ENCODE assay signal across 27 mouse cellular contexts in the genomic region with DNA sequence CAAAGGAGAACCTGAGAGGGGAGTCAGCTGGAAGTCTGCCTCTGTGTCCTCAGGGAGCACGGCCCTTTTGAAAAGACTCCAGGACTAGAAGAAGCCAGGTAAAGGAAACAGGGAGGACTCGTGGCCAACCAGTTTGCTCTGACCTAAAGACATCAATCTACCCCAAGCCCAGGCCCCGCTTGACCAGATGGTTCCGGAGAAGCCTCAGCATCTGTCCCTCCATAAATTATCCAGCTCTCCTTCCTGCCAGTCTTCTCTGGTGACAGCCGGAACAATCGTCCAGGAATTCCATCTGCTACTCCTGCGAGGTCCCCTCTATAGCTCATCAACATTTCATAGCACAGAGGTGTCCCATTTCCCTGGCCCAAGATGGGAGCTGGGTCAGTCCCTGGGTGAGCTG. TPM values are rescaled to one million over a fixed set of nuclear protein-coding genes. Genes with fewer than 3 reads are reported as not detected.
A peak's percentile ranks its signal among the peaks of the same experiment; 100 is the strongest.
DNase-seq lines count a peak whose midpoint lies in the region; ATAC-seq and TF ChIP-seq lines count a peak whose summit lies in the region.
"Had no signal": no experiment of that assay in that cellular context is flagged by ENCODE, and none has a peak within 500 bp of the region (broad histone marks: within the 10 kb centered on the region; RNA-seq: fewer than 3 reads in every experiment).

No protein-coding gene starts in this region.

- no peak overlapping the region for H3K4me2 ChIP-seq in neural tube, embryonic 15.5 days
- H3K4me2 ChIP-seq in neural tube, embryonic 11.5 days (ENCODE audit: low read depth), result no peak overlapping the region
- H3K4me2 ChIP-seq: embryonic facial prominence, embryonic 13.5 days; heart, embryonic 15.5 days; hindbrain, embryonic 15.5 days; kidney, embryonic 15.5 days; limb, embryonic 13.5 days; liver, embryonic 11.5 days; lung, embryonic 15.5 days; midbrain, embryonic 12.5 days had no signal

- peaks cover 23% of the 10 kb centered on the region for H3K4me1 ChIP-seq in neural tube, embryonic 15.5 days
- H3K4me1 ChIP-seq in neural tube, embryonic 11.5 days (ENCODE audit: control insufficient read depth, insufficient read depth, low read length), result peaks cover 13% of the 10 kb centered on the region

- ATAC-seq in neural tube, embryonic 15.5 days (ENCODE audit: low FRiP score), result no peak
- ATAC-seq in neural tube, embryonic 11.5 days (ENCODE audit: insufficient read depth, low FRiP score, low TSS enrichment), result no peak

- H3K4me3 ChIP-seq in gastrocnemius, adult 2 months, result no peak overlapping the region
- H3K4me3 ChIP-seq in neural tube, embryonic 15.5 days (replicated peaks), result no peak overlapping the region
- no peak overlapping the region for H3K4me3 ChIP-seq in neural tube, embryonic 11.5 days (ENCODE audit: low read depth, low read length)
- H3K4me3 ChIP-seq: embryonic facial prominence, embryonic 13.5 days; forebrain, embryonic 10.5 days; heart, embryonic 15.5 days; hindbrain, embryonic 15.5 days; kidney, embryonic 15.5 days; limb, embryonic 13.5 days; lung, embryonic 15.5 days; midbrain, embryonic 12.5 days had no signal

- H3K27ac ChIP-seq in gastrocnemius, adult 2 months, result peak overlapping the region; percentile 40; the same call in 1 of the 2 replicates
- H3K27ac ChIP-seq in neural tube, embryonic 15.5 days (replicated peaks), result no peak overlapping the region
- H3K27ac ChIP-seq in neural tube, embryonic 11.5 days (ENCODE audit: low read depth, low read length), result peak overlapping the region; percentile 53
- H3K27ac ChIP-seq: embryonic facial prominence, embryonic 13.5 days; forebrain, embryonic 10.5 days; heart, embryonic 15.5 days; hindbrain, embryonic 15.5 days; kidney, embryonic 15.5 days; limb, embryonic 13.5 days; lung, embryonic 15.5 days; midbrain, embryonic 12.5 days had no signal

- H3K27me3 ChIP-seq in neural tube, embryonic 15.5 days (replicated peaks), result no peaks in the 10 kb centered on the region
- no peaks in the 10 kb centered on the region for H3K27me3 ChIP-seq in neural tube, embryonic 11.5 days (ENCODE audit: control insufficient read depth, insufficient read depth, low read length)
- H3K27me3 ChIP-seq: CH12.LX; embryonic facial prominence, embryonic 13.5 days; heart, embryonic 15.5 days; hindbrain, embryonic 15.5 days; kidney, embryonic 15.5 days; limb, embryonic 13.5 days; midbrain, embryonic 12.5 days had no signal

- H3K9ac ChIP-seq in neural tube, embryonic 15.5 days (replicated peaks), result no peak overlapping the region
- H3K9ac ChIP-seq in neural tube, embryonic 11.5 days (ENCODE audit: low read length), result no peak overlapping the region
- H3K9ac ChIP-seq: embryonic facial prominence, embryonic 13.5 days; heart, embryonic 15.5 days; hindbrain, embryonic 15.5 days; kidney, embryonic 15.5 days; limb, embryonic 13.5 days; lung, embryonic 15.5 days; midbrain, embryonic 12.5 days had no signal

- intact Hi-C loops in gastrocnemius, adult 2 months (cut with DNase I), result no loop called here

- no peaks in the 10 kb centered on the region for H3K36me3 ChIP-seq in neural tube, embryonic 15.5 days
- H3K36me3 ChIP-seq in neural tube, embryonic 11.5 days (ENCODE audit: control insufficient read depth, insufficient read depth, low read length), result no peaks in the 10 kb centered on the region
- H3K36me3 ChIP-seq: hindbrain, embryonic 15.5 days had no signal

- WGBS in neural tube, embryonic 15.5 days, result 35% methylated on average over 7 of the region's 7 CpGs
- 21% methylated on average over 7 of the region's 7 CpGs for WGBS in neural tube, embryonic 11.5 days

- H3K9me3 ChIP-seq in neural tube, embryonic 15.5 days (replicated peaks), result no peaks in the 10 kb centered on the region
- no peaks in the 10 kb centered on the region for H3K9me3 ChIP-seq in neural tube, embryonic 11.5 days (ENCODE audit: control insufficient read depth, low read length)
- H3K9me3 ChIP-seq: embryonic facial prominence, embryonic 13.5 days; forebrain, embryonic 10.5 days; heart, embryonic 15.5 days; hindbrain, embryonic 15.5 days; kidney, embryonic 15.5 days; limb, embryonic 13.5 days; lung, embryonic 15.5 days; midbrain, embryonic 12.5 days had no signal

- no peak for TF ChIP-seq CTCF in gastrocnemius, adult 2 months (IDR thresholded peaks at IDR 0.05)

- DNase-seq in gastrocnemius, adult 2 months, result peak; percentile 27
- DNase-seq in gastrocnemius, postnatal 10 days, result no peak
- peak; percentile 40 for DNase-seq in neural tube, embryonic 10.5 days (ENCODE audit: extremely low spot score, low spot score)
- DNase-seq in embryo, embryonic 10.5 days (ENCODE audit: low spot score), result peak; percentile 36
- DNase-seq in neural tube, embryonic 11.5 days (ENCODE audit: low spot score), result no peak
- DNase-seq in MN1 (ENCODE audit: low spot score), result no peak
- DNase-seq: adrenal gland, postnatal 25 days; B cell, adult 2 months; cerebellum, adult 11-12 months; cerebellum, postnatal 14 days; heart, postnatal 36 days; kidney, adult 18-20 months; right cerebral cortex, postnatal 4 days had no signal

RNA-seq across cellular contexts. Expression of a gene that starts 1.8 kb away (rescaled TPM):
- 10 to 100 TPM; 37.2 to 43.8 TPM for total RNA-seq in gastrocnemius, adult 2 months (2021)
- total RNA-seq in gastrocnemius, postnatal 10 days (2021), result 10 to 100 TPM; 42.3 to 64.0 TPM
- 28.6 and 32.6 TPM in 2 replicates for polyA plus RNA-seq in neural tube, embryonic 15.5 days (2015; fragmentation: Nextera tagmentation; extraction: Ambion mirVana)
- polyA plus RNA-seq in neural tube, embryonic 11.5 days (2014; fragmentation: Nextera tagmentation; extraction: Ambion mirVana), result 47.6 and 48.8 TPM in 2 replicates

RNA-seq across cellular contexts. Expression of a gene that starts 12.6 kb away (rescaled TPM):
- total RNA-seq in gastrocnemius, adult 2 months (2021), result not detected
- total RNA-seq in gastrocnemius, postnatal 10 days (2021), result under 1 TPM; 0.35 to 0.79 TPM
- polyA plus RNA-seq in neural tube, embryonic 15.5 days (2015; fragmentation: Nextera tagmentation; extraction: Ambion mirVana), result 24.7 and 27.4 TPM in 2 replicates
- 1.1 and 1.3 TPM in 2 replicates for polyA plus RNA-seq in neural tube, embryonic 11.5 days (2014; fragmentation: Nextera tagmentation; extraction: Ambion mirVana)
- total RNA-seq: adrenal gland, postnatal 25 days; megakaryocyte, adult 5-6 weeks; MEL; neutrophil, adult 5-6 weeks had no signal

RNA-seq across cellular contexts. Expression of a gene that starts 31.3 kb away (rescaled TPM):
- under 1 TPM in 1 of 2 experiments, not detected in 1; 0.14 TPM for total RNA-seq in gastrocnemius, adult 2 months (2021)
- under 1 TPM; 0.54 to 0.79 TPM for total RNA-seq in gastrocnemius, postnatal 10 days (2021)
- polyA plus RNA-seq in neural tube, embryonic 15.5 days (2015; fragmentation: Nextera tagmentation; extraction: Ambion mirVana), result 13.1 and 15.0 TPM in 2 replicates
- polyA plus RNA-seq in neural tube, embryonic 11.5 days (2014; fragmentation: Nextera tagmentation; extraction: Ambion mirVana), result 1.7 and 2.8 TPM in 2 replicates

RNA-seq across cellular contexts. Expression of a gene that starts 36.8 kb away (rescaled TPM):
- 10 to 100 TPM; 55.8 to 59.5 TPM for total RNA-seq in gastrocnemius, adult 2 months (2021)
- 10 to 100 TPM; 53.6 to 66.6 TPM for total RNA-seq in gastrocnemius, postnatal 10 days (2021)
- 87.8 and 97.8 TPM in 2 replicates for polyA plus RNA-seq in neural tube, embryonic 15.5 days (2015; fragmentation: Nextera tagmentation; extraction: Ambion mirVana)
- polyA plus RNA-seq in neural tube, embryonic 11.5 days (2014; fragmentation: Nextera tagmentation; extraction: Ambion mirVana), result 79.4 and 89.9 TPM in 2 replicates

RNA-seq across cellular contexts. Expression of a gene that starts 36.8 kb away (rescaled TPM):
- total RNA-seq in gastrocnemius, adult 2 months (2021), result 10 to 100 TPM; 13.7 to 14.5 TPM
- total RNA-seq in gastrocnemius, postnatal 10 days (2021), result 10 to 100 TPM; 18.5 to 21.8 TPM
- 73.7 and 76.4 TPM in 2 replicates for polyA plus RNA-seq in neural tube, embryonic 15.5 days (2015; fragmentation: Nextera tagmentation; extraction: Ambion mirVana)
- 105 TPM in 2 replicates for polyA plus RNA-seq in neural tube, embryonic 11.5 days (2014; fragmentation: Nextera tagmentation; extraction: Ambion mirVana)

Comparison
In these comparisons a context has a peak if more than half of its experiments do, and no peak if none do; other contexts are left out.
1. DNase-seq: peak in gastrocnemius, adult 2 months (single experiment), neural tube, embryonic 10.5 days (single experiment) and embryo, embryonic 10.5 days (single experiment); none in gastrocnemius, postnatal 10 days (single experiment), neural tube, embryonic 11.5 days (single experiment) and MN1 (single experiment).